Mouse (Mus musculus) thymus, adult 2 months (tissue): Measurements from ENCODE around the gene Cep135.

Source experiments
- CTCF ChIP-seq: fragments of 200-500 bp; IDR thresholded peaks from 2 replicates; pipeline ENCODE4 v1.5.1; 2012; ENCODE audit warnings: mild to moderate bottlenecking, control low read depth, low read length, moderate library complexity, borderline replicate concordance; ENCODE audit not compliant: control insufficient read depth, poor library complexity, insufficient read depth; ENCODE audit errors: extremely low read depth
- POLR2A ChIP-seq: fragments of 200-500 bp; IDR thresholded peaks from 2 replicates; pipeline ENCODE4 v1.6.1; 2012; ENCODE audit warnings: mild to moderate bottlenecking, low read length, control low read depth, moderate library complexity; ENCODE audit not compliant: control insufficient read depth, poor library complexity, insufficient read depth; ENCODE audit errors: extremely low read depth

DNA sequence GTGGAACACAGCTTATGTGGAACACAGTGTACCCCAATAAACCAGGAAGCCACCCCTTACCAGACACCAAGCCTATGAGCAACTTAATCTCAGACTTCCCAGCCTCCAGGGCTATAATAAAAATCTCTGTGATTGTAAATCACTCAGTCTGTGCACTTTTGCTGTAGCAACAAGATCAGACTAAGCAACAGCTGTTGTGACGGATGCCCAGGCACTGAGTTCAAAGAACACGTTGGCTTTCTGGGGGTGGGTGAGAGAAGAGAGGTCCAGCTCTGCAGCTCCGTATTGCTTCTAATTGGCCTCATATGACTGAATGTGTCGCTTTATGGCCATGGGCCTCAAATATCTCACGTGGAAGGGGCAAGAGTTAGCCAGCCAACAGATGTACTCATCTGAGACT lies 80.0 kb downstream of the Cep135 start:
- TF ChIP-seq CTCF, result no peak
- TF ChIP-seq POLR2A, result no peak
